Mouse (Mus musculus): ENCODE measurements around the gene Folr1. TPM values are rescaled to one million over a fixed set of nuclear protein-coding genes. Genes with fewer than 3 reads are reported as not detected.
A peak's percentile ranks its signal among the peaks of the same experiment; 100 is the strongest.

Gene Folr1
- polyA plus RNA-seq, 1 experiment from 2014 or later, result 4.0 TPM

DNA sequence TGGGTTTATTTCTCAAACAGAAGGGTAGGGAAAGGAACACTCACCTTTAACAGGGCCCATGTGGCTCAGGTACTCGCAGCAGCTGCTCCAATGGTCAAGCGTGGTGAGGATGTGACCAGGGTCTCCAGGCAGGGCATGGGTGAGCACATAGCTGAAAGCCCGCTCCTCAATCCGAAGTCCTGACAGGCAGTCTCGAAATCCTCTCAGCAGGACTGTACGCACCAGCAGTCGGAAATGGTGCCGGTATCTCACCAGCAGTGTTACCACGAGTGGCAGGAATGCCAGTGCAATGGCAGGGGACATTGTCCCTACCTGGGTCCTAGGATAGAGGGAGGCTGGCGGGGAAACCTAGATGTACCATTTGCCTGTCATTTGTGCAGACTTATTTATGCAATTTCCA lies 31.4 kb upstream of the Folr1 start:
- no peak overlapping the region for H3K4me2 ChIP-seq (ENCODE audit: low read depth, low read length)
- H3K27me3 ChIP-seq (ENCODE audit: control insufficient read depth, insufficient read depth, low read length), result no peaks in the 10 kb centered on the region
- H3K4me1 ChIP-seq (ENCODE audit: control insufficient read depth, insufficient read depth, low read length), result peaks cover 15% of the 10 kb centered on the region
- no peak for ATAC-seq (replicated peaks; ENCODE audit: extremely low read depth, insufficient read depth, low FRiP score)
- no peaks in the 10 kb centered on the region; the same call in 1 of the 2 replicates for H3K9me3 ChIP-seq (replicated peaks; ENCODE audit: control insufficient read depth, low read length)
- H3K4me3 ChIP-seq (ENCODE audit: low read length), result no peak overlapping the region
- WGBS, result 94% methylated on average over 10 of the region's 10 CpGs
- H3K27ac ChIP-seq (ENCODE audit: low read length), result no peak overlapping the region
- no peaks in the 10 kb centered on the region for H3K36me3 ChIP-seq (ENCODE audit: control insufficient read depth, insufficient read depth)
- H3K9ac ChIP-seq (ENCODE audit: low read length), result no peak overlapping the region

GRCm38 (mm10) chr7:101900331-101901097 lies 29.9 kb upstream of the Folr1 start:
- Histone ChIP-seq H3K9ac (ENCODE audit: low read length) (no peak overlapping the region), H3K36me3 (ENCODE audit: control insufficient read depth, insufficient read depth) (no peaks in the 10 kb centered on the region), H3K27ac (ENCODE audit: low read length) (no peak overlapping the region)

GRCm38 (mm10) chr7:101896104-101897066 lies 25.8 kb upstream of the Folr1 start:
- H3K4me1 ChIP-seq (ENCODE audit: control insufficient read depth, insufficient read depth, low read length), result peaks cover 4% of the 10 kb centered on the region
- no peaks in the 10 kb centered on the region for H3K27me3 ChIP-seq (ENCODE audit: control insufficient read depth, insufficient read depth, low read length)
- H3K36me3 ChIP-seq (ENCODE audit: control insufficient read depth, insufficient read depth), result no peaks in the 10 kb centered on the region
- H3K9me3 ChIP-seq (replicated peaks; ENCODE audit: control insufficient read depth, low read length), result no peaks in the 10 kb centered on the region
- H3K4me3 ChIP-seq (ENCODE audit: low read length), result peak overlapping the region; percentile 69
- H3K4me2 ChIP-seq (ENCODE audit: low read depth, low read length), result peak overlapping the region; percentile 59
- under 1% methylated on average over 57 of the region's 57 CpGs for WGBS
- ATAC-seq (replicated peaks; ENCODE audit: extremely low read depth, insufficient read depth, low FRiP score), result peak; percentile 97
- H3K27ac ChIP-seq (ENCODE audit: low read length), result peak overlapping the region; percentile 89
- H3K9ac ChIP-seq (ENCODE audit: low read length), result peak overlapping the region; percentile 71

More at GRCm38 (mm10) chr7:101900331-101901097, 29.9 kb upstream of the Folr1 start:
- H3K4me3 ChIP-seq (ENCODE audit: low read length), result no peak overlapping the region
- ATAC-seq (replicated peaks; ENCODE audit: extremely low read depth, insufficient read depth, low FRiP score), result no peak
- peaks cover 10% of the 10 kb centered on the region for H3K4me1 ChIP-seq (ENCODE audit: control insufficient read depth, insufficient read depth, low read length)
- H3K27me3 ChIP-seq (ENCODE audit: control insufficient read depth, insufficient read depth, low read length), result no peaks in the 10 kb centered on the region
- no peak overlapping the region for H3K4me2 ChIP-seq (ENCODE audit: low read depth, low read length)
- H3K9me3 ChIP-seq (replicated peaks; ENCODE audit: control insufficient read depth, low read length), result no peaks in the 10 kb centered on the region; the same call in 1 of the 2 replicates
- 88% methylated on average over 16 of the region's 16 CpGs for WGBS

DNA sequence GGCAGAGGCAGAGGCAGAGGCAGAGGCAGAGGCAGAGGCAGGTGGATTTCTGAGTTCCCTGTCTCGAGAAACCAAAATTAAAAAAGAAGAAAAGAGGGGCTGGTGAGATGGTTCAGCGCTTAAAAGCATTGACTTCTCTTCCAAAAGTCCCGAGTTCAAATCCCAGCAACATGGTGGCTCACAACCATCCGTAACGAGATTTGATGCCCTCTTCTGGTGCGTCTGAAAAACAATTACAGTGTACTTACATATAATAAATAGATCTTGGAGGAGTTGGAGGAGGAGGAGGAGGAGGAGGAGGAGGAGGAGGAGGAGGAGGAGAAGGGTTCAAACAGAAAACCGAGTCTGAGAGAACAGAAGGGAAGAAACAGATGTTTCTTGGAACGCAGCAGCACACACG lies 25.1 kb upstream of the Folr1 start:
- ATAC-seq (replicated peaks; ENCODE audit: extremely low read depth, insufficient read depth, low FRiP score), result no peak
- Histone ChIP-seq H3K9me3 (replicated peaks; ENCODE audit: control insufficient read depth, low read length) (no peaks in the 10 kb centered on the region), H3K4me1 (ENCODE audit: control insufficient read depth, insufficient read depth, low read length) (peaks cover 4% of the 10 kb centered on the region), H3K9ac (ENCODE audit: low read length) (peak overlapping the region; percentile 68), H3K4me2 (ENCODE audit: low read depth, low read length) (peak overlapping the region; percentile 59), H3K27ac (ENCODE audit: low read length) (peak overlapping the region; percentile 89), H3K4me3 (ENCODE audit: low read length) (peak overlapping the region; percentile 69), H3K36me3 (ENCODE audit: control insufficient read depth, insufficient read depth) (no peaks in the 10 kb centered on the region), H3K27me3 (ENCODE audit: control insufficient read depth, insufficient read depth, low read length) (no peaks in the 10 kb centered on the region)
- WGBS, result 41% methylated on average over 9 of the region's 9 CpGs

DNA sequence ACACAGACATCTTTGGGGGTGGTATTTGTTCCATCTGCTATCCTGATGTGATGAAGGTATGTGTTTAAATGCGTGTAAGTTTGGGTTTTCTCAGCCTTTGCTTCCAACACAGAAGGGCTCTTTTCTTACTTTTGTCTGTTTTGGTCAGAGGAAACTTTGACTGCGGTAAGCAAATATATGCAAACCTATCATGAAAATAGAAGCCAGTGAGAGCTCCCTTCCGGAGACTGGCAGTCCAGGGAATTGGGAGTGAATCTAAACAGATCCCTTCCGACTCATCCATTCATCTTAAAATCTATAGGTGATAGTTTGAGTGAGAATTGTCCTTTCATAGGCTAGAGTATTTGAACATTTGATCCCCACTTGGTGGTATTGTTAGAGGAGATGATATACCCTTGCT lies 17.9 kb upstream of the Folr1 start:
- Histone ChIP-seq H3K36me3 (ENCODE audit: control insufficient read depth, insufficient read depth) (no peaks in the 10 kb centered on the region), H3K27me3 (ENCODE audit: control insufficient read depth, insufficient read depth, low read length) (no peaks in the 10 kb centered on the region), H3K9ac (ENCODE audit: low read length) (no peak overlapping the region), H3K4me3 (ENCODE audit: low read length) (no peak overlapping the region), H3K4me2 (ENCODE audit: low read depth, low read length) (no peak overlapping the region), H3K9me3 (replicated peaks; ENCODE audit: control insufficient read depth, low read length) (no peaks in the 10 kb centered on the region), H3K4me1 (ENCODE audit: control insufficient read depth, insufficient read depth, low read length) (no peaks in the 10 kb centered on the region), H3K27ac (ENCODE audit: low read length) (no peak overlapping the region)
- WGBS, result 76% methylated on average over 4 of the region's 4 CpGs
- no peak for ATAC-seq (replicated peaks; ENCODE audit: extremely low read depth, insufficient read depth, low FRiP score)

GRCm38 (mm10) chr7:101886274-101886673 lies 15.7 kb upstream of the Folr1 start:
- H3K4me3 ChIP-seq (ENCODE audit: low read length), result no peak overlapping the region
- H3K9me3 ChIP-seq (replicated peaks; ENCODE audit: control insufficient read depth, low read length), result no peaks in the 10 kb centered on the region
- no peak overlapping the region for H3K4me2 ChIP-seq (ENCODE audit: low read depth, low read length)
- WGBS, result 69% methylated on average over 6 of the region's 6 CpGs
- no peak overlapping the region for H3K9ac ChIP-seq (ENCODE audit: low read length)
- H3K27me3 ChIP-seq (ENCODE audit: control insufficient read depth, insufficient read depth, low read length), result no peaks in the 10 kb centered on the region
- no peak for ATAC-seq (replicated peaks; ENCODE audit: extremely low read depth, insufficient read depth, low FRiP score)
- H3K36me3 ChIP-seq (ENCODE audit: control insufficient read depth, insufficient read depth), result no peaks in the 10 kb centered on the region
- no peaks in the 10 kb centered on the region for H3K4me1 ChIP-seq (ENCODE audit: control insufficient read depth, insufficient read depth, low read length)
- H3K27ac ChIP-seq (ENCODE audit: low read length), result no peak overlapping the region

GRCm38 (mm10) chr7:101884160-101884559 lies 13.6 kb upstream of the Folr1 start:
- Histone ChIP-seq H3K9ac (ENCODE audit: low read length) (no peak overlapping the region), H3K9me3 (replicated peaks; ENCODE audit: control insufficient read depth, low read length) (no peaks in the 10 kb centered on the region), H3K27ac (ENCODE audit: low read length) (no peak overlapping the region), H3K4me1 (ENCODE audit: control insufficient read depth, insufficient read depth, low read length) (no peaks in the 10 kb centered on the region), H3K27me3 (ENCODE audit: control insufficient read depth, insufficient read depth, low read length) (no peaks in the 10 kb centered on the region), H3K4me3 (ENCODE audit: low read length) (no peak overlapping the region), H3K36me3 (ENCODE audit: control insufficient read depth, insufficient read depth) (no peaks in the 10 kb centered on the region), H3K4me2 (ENCODE audit: low read depth, low read length) (no peak overlapping the region)
- WGBS, result 96% methylated on average over 4 of the region's 4 CpGs
- ATAC-seq (replicated peaks; ENCODE audit: extremely low read depth, insufficient read depth, low FRiP score), result no peak

DNA sequence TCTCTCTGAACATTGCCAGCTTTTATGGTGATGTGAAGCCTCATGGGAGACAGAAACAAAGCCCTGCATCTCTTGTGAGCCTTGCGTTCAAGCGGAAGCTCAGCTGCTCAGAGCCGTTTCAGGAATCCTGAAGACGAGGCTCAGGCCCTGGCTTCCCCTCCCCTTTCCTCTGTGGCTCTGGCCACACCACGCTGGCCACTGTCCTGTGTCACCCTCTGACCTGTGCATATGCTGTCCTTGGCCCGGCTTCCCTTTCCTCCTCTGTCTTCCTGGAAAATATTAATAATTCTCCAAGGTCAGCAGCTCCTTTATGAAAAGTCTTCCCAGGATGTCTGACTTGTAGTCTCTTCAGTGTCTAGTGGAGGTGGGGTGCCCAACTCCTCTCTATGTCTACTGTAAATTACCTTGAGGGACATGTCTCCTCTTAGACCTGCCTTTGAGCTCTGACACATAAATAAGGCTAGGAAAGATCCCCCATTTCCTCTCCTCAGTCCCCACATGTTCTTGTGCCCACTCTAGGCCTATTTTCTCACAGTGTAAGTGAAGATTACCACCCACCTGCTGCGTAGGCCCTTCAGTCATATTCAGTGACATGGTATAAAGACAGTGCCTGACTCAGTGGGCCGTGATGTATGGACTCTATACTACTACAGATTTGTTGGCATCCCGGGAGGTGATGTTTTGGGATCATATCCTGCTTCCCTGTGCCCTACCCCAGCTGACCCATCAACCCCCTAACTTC lies 12.0 kb upstream of the Folr1 start:
- ATAC-seq (replicated peaks; ENCODE audit: extremely low read depth, insufficient read depth, low FRiP score), result no peak
- no peaks in the 10 kb centered on the region for H3K4me1 ChIP-seq (ENCODE audit: control insufficient read depth, insufficient read depth, low read length)
- no peak overlapping the region for H3K4me2 ChIP-seq (ENCODE audit: low read depth, low read length)
- no peaks in the 10 kb centered on the region for H3K9me3 ChIP-seq (replicated peaks; ENCODE audit: control insufficient read depth, low read length)
- 66% methylated on average over 9 of the region's 9 CpGs for WGBS
- H3K36me3 ChIP-seq (ENCODE audit: control insufficient read depth, insufficient read depth), result no peaks in the 10 kb centered on the region
- H3K27ac ChIP-seq (ENCODE audit: low read length), result no peak overlapping the region
- no peaks in the 10 kb centered on the region for H3K27me3 ChIP-seq (ENCODE audit: control insufficient read depth, insufficient read depth, low read length)
- H3K4me3 ChIP-seq (ENCODE audit: low read length), result no peak overlapping the region
- no peak overlapping the region for H3K9ac ChIP-seq (ENCODE audit: low read length)

All from heart, embryonic 16.5 days (tissue).